Mouse (Mus musculus): ENCODE measurements around the gene Osm. TPM values are rescaled to one million over a fixed set of nuclear protein-coding genes. Genes with fewer than 3 reads are reported as not detected.

The Osm gene
- total and polyA plus RNA-seq, 2 experiments from 2014 or later, result 0.10 to 0.84 TPM

- WGBS, result 56% methylated on average over 12 of the region's 12 CpGs
- Histone ChIP-seq H3K36me3 (replicated peaks; ENCODE audit: control insufficient read depth, insufficient read depth, low read length) (peaks cover 21% of the 10 kb centered on the region), H3K9ac (replicated peaks; ENCODE audit: low read depth, low read length) (no peak overlapping the region), H3K4me1 (ENCODE audit: control insufficient read depth, insufficient read depth) (peaks cover 24% of the 10 kb centered on the region), H3K27me3 (ENCODE audit: control insufficient read depth, insufficient read depth, low read length) (no peaks in the 10 kb centered on the region), H3K4me3 (ENCODE audit: low read depth, low read length) (no peak overlapping the region), H3K9me3 (replicated peaks; ENCODE audit: control insufficient read depth, low read length) (no peaks in the 10 kb centered on the region), H3K4me2 (ENCODE audit: low read depth, low read length) (no peak overlapping the region), H3K27ac (ENCODE audit: low read depth) (peak overlapping the region; percentile 84)
- DNase-seq (ENCODE audit: low spot score) (no peak), ATAC-seq (ENCODE audit: insufficient read depth, low read depth) (no peak)
- no peak for TF ChIP-seq EP300 (IDR thresholded peaks at IDR 0.05; ENCODE audit: low read depth)
- TF ChIP-seq CTCF (IDR thresholded peaks at IDR 0.05; ENCODE audit: low read depth), result no peak
Measured at GRCm38 (mm10) chr11:4202995-4203704, 33.1 kb upstream of the Osm start.

DNA sequence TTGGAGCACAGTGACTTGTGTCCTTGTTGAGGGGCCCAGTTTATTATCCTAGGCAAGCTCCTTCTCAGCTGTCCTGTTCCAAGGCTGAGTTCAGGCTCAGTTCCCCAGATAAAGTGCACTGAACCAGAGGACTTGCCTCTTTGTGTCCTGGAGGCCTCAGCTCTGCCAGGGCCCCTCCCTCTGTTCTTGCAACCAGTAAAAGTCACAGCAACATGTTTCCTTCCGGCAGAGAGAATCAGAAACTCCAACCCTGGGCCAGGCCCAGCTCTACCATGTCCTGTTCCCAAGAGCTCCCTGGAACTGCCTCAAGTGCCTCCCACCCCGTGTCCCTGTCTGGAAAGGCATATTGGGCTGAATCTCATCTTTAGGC, 32.5 kb upstream of the Osm start:
- peaks cover 24% of the 10 kb centered on the region for H3K4me1 ChIP-seq (ENCODE audit: control insufficient read depth, insufficient read depth)
- no peak overlapping the region for H3K9ac ChIP-seq (replicated peaks; ENCODE audit: low read depth, low read length)
- peaks cover 26% of the 10 kb centered on the region for H3K36me3 ChIP-seq (replicated peaks; ENCODE audit: control insufficient read depth, insufficient read depth, low read length)

GRCm38 (mm10) chr11:4205097-4205655, 31.0 kb upstream of the Osm start:
- WGBS, result 65% methylated on average over 5 of the region's 5 CpGs
- no peak for DNase-seq (ENCODE audit: low spot score)
- H3K27me3 ChIP-seq (ENCODE audit: control insufficient read depth, insufficient read depth, low read length), result no peaks in the 10 kb centered on the region
- TF ChIP-seq EP300 (IDR thresholded peaks at IDR 0.05; ENCODE audit: low read depth) (no peak), CTCF (IDR thresholded peaks at IDR 0.05; ENCODE audit: low read depth) (no peak)
- no peak overlapping the region for H3K27ac ChIP-seq (ENCODE audit: low read depth)
- no peak overlapping the region for H3K9ac ChIP-seq (replicated peaks; ENCODE audit: low read depth, low read length)
- no peak for ATAC-seq (ENCODE audit: insufficient read depth, low read depth)
- no peak overlapping the region for H3K4me3 ChIP-seq (ENCODE audit: low read depth, low read length)
- peaks cover 24% of the 10 kb centered on the region for H3K4me1 ChIP-seq (ENCODE audit: control insufficient read depth, insufficient read depth)
- H3K36me3 ChIP-seq (replicated peaks; ENCODE audit: control insufficient read depth, insufficient read depth, low read length), result peaks cover 30% of the 10 kb centered on the region
- no peak overlapping the region for H3K4me2 ChIP-seq (ENCODE audit: low read depth, low read length)
- no peaks in the 10 kb centered on the region for H3K9me3 ChIP-seq (replicated peaks; ENCODE audit: control insufficient read depth, low read length)

More for the DNA sequence above, 32.5 kb upstream of the Osm start:
- Histone ChIP-seq H3K27me3 (ENCODE audit: control insufficient read depth, insufficient read depth, low read length) (no peaks in the 10 kb centered on the region), H3K27ac (ENCODE audit: low read depth) (peak overlapping the region; percentile 84), H3K9me3 (replicated peaks; ENCODE audit: control insufficient read depth, low read length) (no peaks in the 10 kb centered on the region), H3K4me3 (ENCODE audit: low read depth, low read length) (no peak overlapping the region), H3K4me2 (ENCODE audit: low read depth, low read length) (no peak overlapping the region)
- DNase-seq (ENCODE audit: low spot score), result peak; percentile 77
- TF ChIP-seq CTCF (IDR thresholded peaks at IDR 0.05; ENCODE audit: low read depth), result no peak
- no peak for TF ChIP-seq EP300 (IDR thresholded peaks at IDR 0.05; ENCODE audit: low read depth)
- ATAC-seq (ENCODE audit: insufficient read depth, low read depth), result peak; percentile 89
- WGBS, result 9% methylated on average over 2 of the region's 2 CpGs

DNA sequence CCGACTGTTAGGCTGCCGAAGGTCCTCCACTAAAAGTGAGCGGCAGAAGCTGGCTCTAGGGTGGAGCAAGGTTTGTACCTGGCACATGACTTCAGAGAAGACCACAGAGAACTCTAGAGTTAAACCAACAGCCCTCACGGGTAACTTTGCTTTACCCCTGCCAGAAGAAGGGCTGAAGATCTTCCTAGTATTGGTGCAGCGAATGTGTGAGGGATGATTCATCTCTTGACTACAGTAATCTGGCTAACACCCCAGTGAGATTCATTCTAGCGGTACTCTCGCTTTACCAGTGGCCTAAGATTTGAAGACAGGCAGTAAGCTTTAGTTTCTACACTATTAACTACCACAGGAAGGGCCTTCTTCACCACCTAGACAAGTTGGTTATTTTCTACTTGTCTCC, 30.3 kb upstream of the Osm start:
- Histone ChIP-seq H3K4me1 (ENCODE audit: control insufficient read depth, insufficient read depth) (peaks cover 24% of the 10 kb centered on the region), H3K36me3 (replicated peaks; ENCODE audit: control insufficient read depth, insufficient read depth, low read length) (peaks cover 30% of the 10 kb centered on the region), H3K9ac (replicated peaks; ENCODE audit: low read depth, low read length) (no peak overlapping the region), H3K27me3 (ENCODE audit: control insufficient read depth, insufficient read depth, low read length) (no peaks in the 10 kb centered on the region), H3K27ac (ENCODE audit: low read depth) (no peak overlapping the region), H3K4me3 (ENCODE audit: low read depth, low read length) (no peak overlapping the region), H3K9me3 (replicated peaks; ENCODE audit: control insufficient read depth, low read length) (no peaks in the 10 kb centered on the region), H3K4me2 (ENCODE audit: low read depth, low read length) (no peak overlapping the region)
- TF ChIP-seq CTCF (IDR thresholded peaks at IDR 0.05; ENCODE audit: low read depth), result no peak
- no peak for TF ChIP-seq EP300 (IDR thresholded peaks at IDR 0.05; ENCODE audit: low read depth)
- 66% methylated on average over 7 of the region's 7 CpGs for WGBS
- DNase-seq (ENCODE audit: low spot score) (no peak), ATAC-seq (ENCODE audit: insufficient read depth, low read depth) (no peak)

DNA sequence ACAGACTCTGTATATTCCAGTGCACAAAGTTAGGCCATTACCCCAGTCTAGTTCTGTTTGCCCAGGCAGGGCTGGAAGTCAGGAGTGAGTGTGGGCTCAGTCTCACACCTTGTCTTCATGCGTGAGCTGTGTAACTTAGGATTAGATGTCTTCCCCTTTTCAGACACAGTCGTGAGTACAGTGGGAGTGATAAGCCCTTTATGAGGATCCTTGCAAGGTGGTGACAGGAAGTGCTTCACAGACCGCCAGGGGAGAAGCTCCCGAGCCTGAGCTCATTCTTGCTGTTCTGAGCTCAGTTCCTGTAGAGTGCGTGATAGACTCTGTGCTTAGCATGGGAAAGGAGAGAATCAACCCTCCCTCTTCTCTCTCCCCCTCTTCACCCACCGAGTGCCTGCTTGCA, 29.7 kb upstream of the Osm start:
- H3K4me2 ChIP-seq (ENCODE audit: low read depth, low read length), result no peak overlapping the region
- no peak overlapping the region for H3K4me3 ChIP-seq (ENCODE audit: low read depth, low read length)
- H3K27me3 ChIP-seq (ENCODE audit: control insufficient read depth, insufficient read depth, low read length), result no peaks in the 10 kb centered on the region
- 35% methylated on average over 6 of the region's 6 CpGs for WGBS
- no peaks in the 10 kb centered on the region for H3K9me3 ChIP-seq (replicated peaks; ENCODE audit: control insufficient read depth, low read length)
- peaks cover 24% of the 10 kb centered on the region for H3K4me1 ChIP-seq (ENCODE audit: control insufficient read depth, insufficient read depth)
- DNase-seq (ENCODE audit: low spot score) (no peak), ATAC-seq (ENCODE audit: insufficient read depth, low read depth) (no peak)
- no peak for TF ChIP-seq EP300 (IDR thresholded peaks at IDR 0.05; ENCODE audit: low read depth)
- TF ChIP-seq CTCF (IDR thresholded peaks at IDR 0.05; ENCODE audit: low read depth), result no peak
- H3K36me3 ChIP-seq (replicated peaks; ENCODE audit: control insufficient read depth, insufficient read depth, low read length), result peaks cover 30% of the 10 kb centered on the region
- H3K9ac ChIP-seq (replicated peaks; ENCODE audit: low read depth, low read length), result no peak overlapping the region
- no peak overlapping the region for H3K27ac ChIP-seq (ENCODE audit: low read depth)

Data from heart, postnatal 0 days (tissue).